Comparison of ENCODE assay signal across 20 mouse cellular contexts in the genomic region with DNA sequence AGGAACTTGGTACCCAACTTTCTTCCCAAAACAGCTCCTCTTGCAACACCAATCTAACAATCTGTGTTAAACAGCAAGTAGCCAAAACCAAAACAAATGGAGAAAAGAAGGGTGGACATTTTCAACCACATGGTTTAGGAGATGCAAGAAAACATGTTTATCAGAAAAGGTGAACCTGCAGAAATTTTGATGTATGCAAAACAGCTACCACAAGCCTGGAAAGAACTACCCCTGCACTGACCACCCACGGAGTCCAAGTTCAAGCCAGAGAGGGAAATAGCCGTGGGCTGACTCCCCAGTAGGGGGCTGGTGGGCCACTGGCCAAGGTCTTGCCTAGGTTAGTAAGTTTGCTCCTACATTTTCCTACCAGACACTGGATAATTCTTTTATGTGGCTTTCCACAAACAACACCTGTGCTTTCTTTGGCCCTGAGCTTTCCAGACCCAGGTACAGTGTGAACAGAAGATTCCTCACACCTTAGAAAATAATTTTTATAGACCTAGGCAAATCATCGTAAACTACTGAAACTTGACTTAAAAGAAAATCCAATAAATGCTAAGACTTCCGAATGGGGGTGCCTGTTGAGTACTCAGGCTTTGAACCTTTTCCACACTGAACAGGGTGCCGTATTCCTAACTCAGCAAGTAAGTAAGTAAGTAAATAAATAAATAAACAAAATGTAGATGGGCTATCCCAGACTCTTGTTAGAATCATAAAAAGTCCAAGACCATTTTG. TPM values are rescaled to one million over a fixed set of nuclear protein-coding genes. Genes with fewer than 3 reads are reported as not detected.
DNase-seq lines count a peak whose midpoint lies in the region; ATAC-seq lines count a peak whose summit lies in the region.
"Had no signal": no experiment of that assay in that cellular context is flagged by ENCODE, and none has a peak within 500 bp of the region (broad histone marks: within the 10 kb centered on the region; RNA-seq: fewer than 3 reads in every experiment).

No protein-coding gene starts in this region.

- H3K27ac ChIP-seq in midbrain, embryonic 11.5 days (ENCODE audit: low read depth, low read length): no peak overlapping the region
- H3K27ac ChIP-seq: hindbrain, embryonic 12.5 days; kidney, postnatal 0 days had no signal

- DNase-seq in embryo, embryonic 10.5 days (ENCODE audit: low spot score): peak; percentile 24
- DNase-seq in embryo, embryonic 10 days (ENCODE audit: low spot score): no peak
- peak; percentile 17 for DNase-seq in retina, embryonic 14.5 days (ENCODE audit: low spot score)
- DNase-seq in retina, postnatal 1 day: no peak
- DNase-seq in midbrain, embryonic 11.5 days (ENCODE audit: low spot score, missing footprints): peak; percentile 90
- DNase-seq in heart, postnatal 36 days: no peak
- no peak for DNase-seq in kidney, postnatal 10 days
- DNase-seq in urinary bladder, postnatal 4 days (ENCODE audit: low spot score in 2 of 2): no peak
- DNase-seq: adrenal gland, postnatal 36 days; layer of hippocampus, adult 9-11 months; right cerebral cortex, postnatal 14 days; thymus, postnatal 4 days had no signal

- peaks cover 92% of the 10 kb centered on the region for H3K27me3 ChIP-seq in midbrain, embryonic 11.5 days (ENCODE audit: control insufficient read depth, insufficient read depth, low read length)

- no peaks in the 10 kb centered on the region for H3K9me3 ChIP-seq in midbrain, embryonic 11.5 days (ENCODE audit: control insufficient read depth, low read length)
- H3K9me3 ChIP-seq: hindbrain, embryonic 12.5 days had no signal

- peak overlapping the region; percentile 32 for H3K4me2 ChIP-seq in midbrain, embryonic 11.5 days
- H3K4me2 ChIP-seq: hindbrain, embryonic 12.5 days; lung, embryonic 14.5 days had no signal

- H3K4me3 ChIP-seq in midbrain, embryonic 11.5 days (ENCODE audit: low read depth, low read length): 0 out of 2 replicates have a peak overlapping the region, but pooled peaks have one; percentile 5
- H3K4me3 ChIP-seq: hindbrain, embryonic 12.5 days had no signal

- H3K36me3 ChIP-seq in midbrain, embryonic 11.5 days (ENCODE audit: control insufficient read depth, insufficient read depth, low read length): no peaks in the 10 kb centered on the region
- H3K36me3 ChIP-seq: hindbrain, embryonic 12.5 days had no signal

- H3K4me1 ChIP-seq in midbrain, embryonic 11.5 days (ENCODE audit: control insufficient read depth, insufficient read depth, low read length): peaks cover 13% of the 10 kb centered on the region

- intact Hi-C loops in heart, postnatal 36 days (cut with DNase I): no loop called here

- peak overlapping the region; percentile 29; the same call in 1 of the 2 replicates for H3K9ac ChIP-seq in midbrain, embryonic 11.5 days (ENCODE audit: low read length)
- H3K9ac ChIP-seq: hindbrain, embryonic 12.5 days; lung, embryonic 14.5 days had no signal

- WGBS in midbrain, embryonic 11.5 days: 15% methylated on average over 5 of the region's 5 CpGs

- ATAC-seq in midbrain, embryonic 11.5 days (ENCODE audit: low FRiP score): no peak
- ATAC-seq: activated CD4-positive, CD25-positive, alpha-beta regulatory T cell, adult 4 months; intestine, postnatal 0 days had no signal

RNA-seq across cellular contexts. Expression of a gene that starts 7.4 kb away (rescaled TPM):
- 10.3 and 12.4 TPM in 2 replicates for polyA plus RNA-seq in midbrain, embryonic 11.5 days (2014; fragmentation: Nextera tagmentation; extraction: Ambion mirVana)
- total RNA-seq in heart, postnatal 36 days (2021): not detected
- total RNA-seq: adrenal gland, postnatal 36 days; liver, adult 2 months had no signal
- polyA plus RNA-seq: activated CD4-positive, CD25-positive, alpha-beta regulatory T cell, adult 4 months; gonadal fat pad, adult 2 months; heart, embryonic 14.5 days; intestine, postnatal 0 days; kidney, postnatal 0 days; liver, adult 2 months; lung, embryonic 14.5 days had no signal

Comparison
In these comparisons a context has a peak if more than half of its experiments do, and no peak if none do; other contexts are left out.
1. DNase-seq: peak in embryo, embryonic 10.5 days (single experiment), retina, embryonic 14.5 days (single experiment) and midbrain, embryonic 11.5 days (single experiment); none in embryo, embryonic 10 days (single experiment), retina, postnatal 1 day (single experiment), heart, postnatal 36 days (0 of 2), kidney, postnatal 10 days (single experiment) and urinary bladder, postnatal 4 days (0 of 2).